8 mouse cellular contexts compared by ENCODE assay signal in the genomic region with DNA sequence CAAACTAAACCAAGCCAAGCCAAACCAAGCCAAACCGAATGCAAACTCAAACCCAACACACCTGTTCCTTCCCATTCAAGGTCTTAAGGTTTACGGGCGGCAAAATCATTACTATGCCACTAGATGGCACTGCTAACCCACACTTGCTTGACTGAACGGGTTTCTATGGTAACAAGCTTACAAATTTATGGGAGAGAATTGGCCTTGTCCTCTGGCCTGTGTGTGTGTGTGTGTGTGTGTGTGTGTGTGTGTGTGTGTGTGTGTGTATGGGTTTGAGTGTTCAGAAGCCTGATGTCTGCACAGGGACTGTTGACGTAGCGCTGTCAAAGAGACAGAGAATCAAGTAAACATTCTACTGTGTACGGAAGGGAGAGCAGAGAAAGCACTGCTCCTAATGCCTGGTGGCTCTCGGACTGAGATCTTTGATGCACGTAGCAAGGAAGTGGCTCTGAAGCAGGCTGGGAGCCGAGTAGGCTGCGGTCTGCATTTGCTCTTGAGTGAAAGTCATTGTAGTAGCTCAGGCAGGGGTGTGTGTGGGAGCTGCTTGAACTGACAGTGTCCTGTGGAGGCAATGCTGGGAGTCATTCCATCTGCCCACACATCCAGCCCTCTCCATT.
A peak's percentile ranks its signal among the peaks of the same experiment; 100 is the strongest.
DNase-seq lines count a peak whose midpoint lies in the region; ATAC-seq and TF ChIP-seq lines count a peak whose summit lies in the region.

No protein-coding gene starts in this region.

- ATAC-seq in forebrain, embryonic 11.5 days (replicated peaks; ENCODE audit: low FRiP score), result peak; percentile 66
- ATAC-seq in neural tube, embryonic 15.5 days (ENCODE audit: low FRiP score), result peak; percentile 79

- DNase-seq in c-Kit-negative CD71-positive TER-119-positive erythroid progenitor cells, embryonic 14.5 days (ENCODE audit: low read depth, low spot score), result peak; percentile 28
- DNase-seq in forebrain, embryonic 11.5 days (ENCODE audit: low spot score), result peak; percentile 75
- peak; percentile 50 for DNase-seq in heart, postnatal 4 days
- peak; percentile 44 to 78 for DNase-seq in layer of hippocampus, adult 18-20 months (ENCODE audit: low spot score in 2 of 2)
- peak; percentile 40 to 49 for DNase-seq in lung, adult 18-20 months
- peak; percentile 88 for DNase-seq in thymus, postnatal 0 days (ENCODE audit: low spot score)

- H3K27me3 ChIP-seq in ES-Bruce4 (ENCODE audit: control insufficient read depth, insufficient read depth, low read length, poor library complexity, severe bottlenecking), result no peaks in the 10 kb centered on the region
- H3K27me3 ChIP-seq in forebrain, embryonic 11.5 days (ENCODE audit: control insufficient read depth, insufficient read depth, low read length), result no peaks in the 10 kb centered on the region
- no peaks in the 10 kb centered on the region for H3K27me3 ChIP-seq in neural tube, embryonic 15.5 days (replicated peaks)

- TF ChIP-seq CTCF in ES-Bruce4 (IDR thresholded peaks at IDR 0.05; ENCODE audit: low read depth, low read length), result peak; percentile 28

- H3K9ac ChIP-seq in ES-Bruce4 (ENCODE audit: low read depth, poor library complexity, severe bottlenecking), result no peak overlapping the region
- H3K9ac ChIP-seq in forebrain, embryonic 11.5 days (ENCODE audit: low read length), result peak overlapping the region; percentile 20; the same call in 1 of the 2 replicates
- peak overlapping the region; percentile 34; the same call in 1 of the 2 replicates for H3K9ac ChIP-seq in neural tube, embryonic 15.5 days (replicated peaks)

- 0 out of 2 replicates have a peak, but pooled peaks cover 3% of the 10 kb centered on the region for H3K9me3 ChIP-seq in ES-Bruce4 (replicated peaks; ENCODE audit: control insufficient read depth, insufficient read depth, low read length, poor library complexity, severe bottlenecking)
- no peaks in the 10 kb centered on the region for H3K9me3 ChIP-seq in forebrain, embryonic 11.5 days (ENCODE audit: control insufficient read depth, low read length)
- no peaks in the 10 kb centered on the region for H3K9me3 ChIP-seq in neural tube, embryonic 15.5 days (replicated peaks)

- H3K27ac ChIP-seq in ES-Bruce4 (ENCODE audit: insufficient read depth, low read length), result no peak overlapping the region
- no peak overlapping the region for H3K27ac ChIP-seq in forebrain, embryonic 11.5 days (ENCODE audit: low read depth, low read length)
- peak overlapping the region; percentile 66 for H3K27ac ChIP-seq in neural tube, embryonic 15.5 days (replicated peaks)

- no peak for TF ChIP-seq POLR2A in ES-Bruce4 (IDR thresholded peaks at IDR 0.05; ENCODE audit: insufficient read depth, low read length)

- WGBS in forebrain, embryonic 11.5 days, result 13% methylated on average over 11 of the region's 11 CpGs
- WGBS in neural tube, embryonic 15.5 days, result 2% methylated on average over 11 of the region's 11 CpGs

- H3K4me3 ChIP-seq in ES-Bruce4 (ENCODE audit: low read depth, low read length), result no peak overlapping the region
- H3K4me3 ChIP-seq in forebrain, embryonic 11.5 days (ENCODE audit: low read depth, low read length), result peak overlapping the region; percentile 14; the same call in 1 of the 2 replicates
- H3K4me3 ChIP-seq in neural tube, embryonic 15.5 days (replicated peaks), result peak overlapping the region; percentile 34

- no peaks in the 10 kb centered on the region for H3K36me3 ChIP-seq in ES-Bruce4 (ENCODE audit: control insufficient read depth, insufficient read depth, low read length, poor library complexity, severe bottlenecking)
- no peaks in the 10 kb centered on the region for H3K36me3 ChIP-seq in forebrain, embryonic 11.5 days (ENCODE audit: control insufficient read depth, insufficient read depth, low read length)
- H3K36me3 ChIP-seq in neural tube, embryonic 15.5 days, result no peaks in the 10 kb centered on the region

- peak overlapping the region; percentile 40; the same call in 1 of the 2 replicates for H3K4me2 ChIP-seq in forebrain, embryonic 11.5 days (ENCODE audit: low read depth, low read length, severe bottlenecking)
- peak overlapping the region; percentile 55 for H3K4me2 ChIP-seq in neural tube, embryonic 15.5 days

- TF ChIP-seq EP300 in ES-Bruce4 (IDR thresholded peaks at IDR 0.05; ENCODE audit: insufficient read depth, low read depth, low read length), result no peak

- no peaks in the 10 kb centered on the region for H3K4me1 ChIP-seq in ES-Bruce4 (ENCODE audit: control insufficient read depth, insufficient read depth, low read length)
- peaks cover 2% of the 10 kb centered on the region; the same call in 1 of the 2 replicates for H3K4me1 ChIP-seq in forebrain, embryonic 11.5 days (replicated peaks; ENCODE audit: control insufficient read depth, insufficient read depth, low read length)
- peaks cover 15% of the 10 kb centered on the region for H3K4me1 ChIP-seq in neural tube, embryonic 15.5 days

Comparison
In these comparisons a context has a peak if more than half of its experiments do, and no peak if none do; other contexts are left out.
1. DNase-seq: peak in every context shown above with its lines; median percentile 88 in thymus, postnatal 0 days; 75 in forebrain, embryonic 11.5 days; 61 in layer of hippocampus, adult 18-20 months; 50 in heart, postnatal 4 days; 44 in lung, adult 18-20 months; 28 in c-Kit-negative CD71-positive TER-119-positive erythroid progenitor cells, embryonic 14.5 days.